Mouse (Mus musculus) kidney, embryonic 14.5 days (tissue): ENCODE measurements around the gene Defb20. TPM values are rescaled to one million over a fixed set of nuclear protein-coding genes. Genes with fewer than 3 reads are reported as not detected.

Experiments
- ATAC-seq: fragments of 200-750 bp; cut with Nextera tagmentation; 2 replicates; pipeline ENCODE4 v1.8.0; 2017; ENCODE audit warnings: moderate number of reproducible peaks, mild to moderate bottlenecking, moderate TSS enrichment, moderate library complexity; ENCODE audit not compliant: low FRiP score, low TSS enrichment
- H3K27ac ChIP-seq: fragments of 300-500 bp; sonication (generic); 2 replicates; pipeline ENCODE4 v1.5.1; 2014; ENCODE audit warnings: low read depth, mild to moderate bottlenecking, low read length, moderate library complexity, mixed read lengths
- H3K27me3 ChIP-seq: fragments of 300-500 bp; sonication (generic); 2 replicates; pipeline ENCODE4 v1.6.1; 2014; ENCODE audit warnings: mild to moderate bottlenecking, low read length; ENCODE audit not compliant: control insufficient read depth, insufficient read depth
- H3K36me3 ChIP-seq: fragments of 300-500 bp; sonication (generic); 2 replicates; pipeline ENCODE4 v1.6.1; 2014; ENCODE audit warnings: low read length, mixed read lengths; ENCODE audit not compliant: control insufficient read depth, insufficient read depth
- H3K4me1 ChIP-seq: fragments of 300-500 bp; sonication (generic); 2 replicates; pipeline ENCODE4 v1.6.1; 2014; ENCODE audit warnings: low read length, mixed read lengths; ENCODE audit not compliant: control insufficient read depth, insufficient read depth
- H3K4me2 ChIP-seq: fragments of 300-500 bp; sonication (generic); replicated peaks from 2 replicates; pipeline ENCODE4 v1.6.1; 2014; ENCODE audit warnings: low read depth, mild to moderate bottlenecking, low read length
- H3K4me3 ChIP-seq: fragments of 300-500 bp; sonication (generic); 2 replicates; pipeline ENCODE4 v1.5.1; 2014; ENCODE audit warnings: mild to moderate bottlenecking, low read length
- H3K9ac ChIP-seq: fragments of 300-500 bp; sonication (generic); 2 replicates; pipeline ENCODE4 v1.6.1; 2014; ENCODE audit warnings: low read depth, mild to moderate bottlenecking, low read length, moderate library complexity
- H3K9me3 ChIP-seq: fragments of 300-500 bp; sonication (generic); 2 replicates; pipeline ENCODE4 v1.6.1; 2016; ENCODE audit warnings: low read length; ENCODE audit not compliant: control insufficient read depth
- whole genome bisulfite sequencing: fragments of 180-500 bp; shearing (Covaris S2); extraction: QIAGEN DNeasy Blood & Tissue Kit; methylation state at CpG from one replicate; pipeline ENCODE4 v1.1.7; 2014; 5-methylcytosine and 5-hydroxymethylcytosine counted together
- polyA plus RNA-seq: library from polyadenylated mRNA; unstranded; fragments of >200 nt; fragmentation: Nextera tagmentation; extraction: Ambion mirVana; gene quantifications from 2 replicates; pipeline ENCODE4 v1.2.1, GENCODE M21; 2014

Gene Defb20
- polyA plus RNA-seq, 1 experiment from 2014 or later: not detected

DNA sequence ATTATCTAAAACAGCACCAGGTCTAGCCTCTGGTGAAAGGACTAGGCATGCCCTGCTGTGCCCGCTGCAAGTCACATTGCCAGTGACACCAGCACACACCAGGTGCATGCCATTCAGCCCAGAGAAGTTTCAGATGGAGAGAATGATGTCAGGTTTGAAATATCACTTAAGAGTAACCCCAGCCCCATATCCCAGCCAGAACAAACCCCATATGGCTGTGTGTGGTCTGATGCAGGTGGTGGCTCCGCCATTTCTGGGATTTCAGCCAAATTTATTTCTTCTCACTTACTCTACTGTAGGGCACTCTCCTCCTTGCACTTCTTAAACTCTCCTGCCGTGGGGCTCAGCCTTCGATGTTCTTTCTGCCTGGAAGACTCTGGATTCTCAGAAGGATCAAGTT, 39.2 kb downstream of the Defb20 start:
- 34% methylated on average over 4 of the region's 4 CpGs for WGBS
- peak; percentile 52; the same call in 1 of the 2 replicates for ATAC-seq
- H3K4me3 ChIP-seq: no peak overlapping the region
- no peaks in the 10 kb centered on the region for H3K4me1 ChIP-seq
- H3K9me3 ChIP-seq: no peaks in the 10 kb centered on the region
- no peak overlapping the region for H3K27ac ChIP-seq
- no peak overlapping the region for H3K4me2 ChIP-seq
- H3K36me3 ChIP-seq: no peaks in the 10 kb centered on the region
- H3K27me3 ChIP-seq: no peaks in the 10 kb centered on the region
- H3K9ac ChIP-seq: no peak overlapping the region

DNA sequence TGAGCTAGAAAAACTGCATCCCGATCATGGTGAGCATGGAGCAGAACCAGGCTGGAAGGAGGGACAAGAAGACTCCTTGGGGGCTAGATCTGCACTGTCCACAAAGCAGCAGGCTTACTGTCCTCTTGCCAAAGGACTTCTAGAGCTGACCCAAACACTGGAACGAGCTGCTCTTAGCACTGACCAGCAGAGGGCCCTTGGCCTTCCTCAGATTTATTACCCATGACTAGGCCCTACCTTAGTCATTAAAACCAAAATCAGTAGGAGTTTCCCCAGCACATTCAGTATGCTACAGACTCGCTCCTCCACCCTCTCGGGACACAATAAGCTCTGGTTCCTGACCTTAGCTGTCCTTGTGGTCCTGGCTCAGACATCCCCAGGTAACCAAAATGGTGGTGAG, 41.1 kb downstream of the Defb20 start, which contains the start of gene Defb28:
Gene Defb28, plus strand, starts transcription at position 275 of the 400 bp plus-strand sequence.
- 42% methylated on average over 4 of the region's 4 CpGs for WGBS
- H3K9ac ChIP-seq: no peak within 1 kb of the TSS
- H3K4me2 ChIP-seq: no peak within 1 kb of the TSS
- H3K27ac ChIP-seq: no peak within 1 kb of the TSS
- no peaks in the 10 kb centered on the region for H3K4me1 ChIP-seq
- ATAC-seq: peak; percentile 66; the same call in 1 of the 2 replicates
- H3K27me3 ChIP-seq: no peaks in the 10 kb centered on the region
- no peak within 1 kb of the TSS for H3K4me3 ChIP-seq
- peaks cover 2% of the 10 kb centered on the region; the same call in 1 of the 2 replicates for H3K9me3 ChIP-seq
- H3K36me3 ChIP-seq: no peaks in the 10 kb centered on the region

Other genes with a start within 250 kb of the Defb20 start
- gene Tbc1d20, start 183.2 kb upstream of the Defb20 start, polyA plus RNA-seq: 19.4 and 37.4 TPM in 2 replicates
- gene Rbck1, start 144.4 kb upstream of the Defb20 start, polyA plus RNA-seq: 59.1 and 87.1 TPM in 2 replicates
- gene Trib3, start 133.0 kb upstream of the Defb20 start, polyA plus RNA-seq: 0.57 and 0.61 TPM in 2 replicates
- 1.7 and 2.4 TPM in 2 replicates for gene Nrsn2, start 100.4 kb upstream of the Defb20 start, polyA plus RNA-seq
- 22.3 and 25.3 TPM in 2 replicates for gene Sox12, start 79.0 kb upstream of the Defb20 start, polyA plus RNA-seq
- 51.1 and 62.2 TPM in 2 replicates for gene Zcchc3, start 62.0 kb upstream of the Defb20 start, polyA plus RNA-seq
- 0.37 TPM in 2 replicates for gene 6820408C15Rik, start 61.5 kb upstream of the Defb20 start, polyA plus RNA-seq
- gene Defb23, start 12.4 kb upstream of the Defb20 start, polyA plus RNA-seq: not detected in 2 replicates
- not detected in 2 replicates for gene Defb22, start 13.1 kb downstream of the Defb20 start, polyA plus RNA-seq
- not detected in 2 replicates for gene Defb26, start 34.6 kb downstream of the Defb20 start, polyA plus RNA-seq
- 0.80 TPM in 1 of 2 replicates, not detected in the other for gene Defb28, start 41.2 kb downstream of the Defb20 start, polyA plus RNA-seq
- gene Defb29, start 63.0 kb downstream of the Defb20 start, polyA plus RNA-seq: 0.66 TPM in 1 of 2 replicates, not detected in the other
- gene Gm17416, start 92.3 kb downstream of the Defb20 start, polyA plus RNA-seq: not detected in 2 replicates
- gene Defb21, start 95.7 kb downstream of the Defb20 start, polyA plus RNA-seq: not detected in 2 replicates
- not detected in 2 replicates for gene Defb19, start 103.2 kb downstream of the Defb20 start, polyA plus RNA-seq
- not detected in 2 replicates for gene Defb45, start 122.3 kb downstream of the Defb20 start, polyA plus RNA-seq
- 1.1 TPM in 2 replicates for gene Defb36, start 127.3 kb downstream of the Defb20 start, polyA plus RNA-seq
- 28.2 and 37.2 TPM in 2 replicates for gene Defb25, start 146.0 kb downstream of the Defb20 start, polyA plus RNA-seq
- gene Rem1, start 149.9 kb downstream of the Defb20 start, polyA plus RNA-seq: 46.9 and 61.8 TPM in 2 replicates
- gene H13, start 192.4 kb downstream of the Defb20 start, polyA plus RNA-seq: 127 and 147 TPM in 2 replicates
- 35.4 and 40.8 TPM in 2 replicates for gene Mcts2, start 210.0 kb downstream of the Defb20 start, polyA plus RNA-seq